Mouse (Mus musculus) spleen, adult 2 months (tissue): Measurements from ENCODE around the gene Tmem108.

Source experiments
- CTCF ChIP-seq: fragments of 200-500 bp; IDR thresholded peaks from 2 replicates; pipeline ENCODE4 v1.5.1; 2011; ENCODE audit warnings: mild to moderate bottlenecking, inconsistent platforms; ENCODE audit not compliant: insufficient read depth, insufficient read length, insufficient replicate concordance; ENCODE audit errors: extremely low read depth
- POLR2A ChIP-seq: fragments of 200-500 bp; IDR thresholded peaks from 2 replicates; pipeline ENCODE4 v1.6.1; 2011; ENCODE audit warnings: low read depth, low read length, inconsistent platforms

GRCm38 (mm10) chr9:103645724-103646123 lies 115.9 kb downstream of the Tmem108 start:
- TF ChIP-seq POLR2A, result no peak
- TF ChIP-seq CTCF, result no peak
